Comparison of ENCODE assay signal across 8 mouse cellular contexts in genomic region chr10:42761901-42762669, GRCm38 (mm10). TPM values are rescaled to one million over a fixed set of nuclear protein-coding genes. Genes with fewer than 3 reads are reported as not detected.
DNase-seq lines count a peak whose midpoint lies in the region; ATAC-seq and TF ChIP-seq lines count a peak whose summit lies in the region.

No protein-coding gene starts in this region.

- H3K9ac ChIP-seq in intestine, postnatal 0 days (ENCODE audit: low read depth, low read length): peak overlapping the region; percentile 97
- peak overlapping the region; percentile 93 for H3K9ac ChIP-seq in liver, embryonic 12.5 days

- no peaks in the 10 kb centered on the region for H3K36me3 ChIP-seq in intestine, postnatal 0 days (ENCODE audit: control insufficient read depth, insufficient read depth)
- no peaks in the 10 kb centered on the region for H3K36me3 ChIP-seq in liver, embryonic 12.5 days
- H3K36me3 ChIP-seq in myocyte (ENCODE audit: control insufficient read depth, insufficient read depth): no peaks in the 10 kb centered on the region

- DNase-seq in urinary bladder, postnatal 14 days (ENCODE audit: low spot score): peak; percentile 35
- no peak for DNase-seq in urinary bladder, postnatal 10 days (ENCODE audit: low spot score)
- peak; percentile 68 for DNase-seq in embryo, embryonic 10.5 days (ENCODE audit: low spot score)
- peak; percentile 34 to 60 for DNase-seq in heart, adult 18-20 months
- peak; percentile 66 for DNase-seq in testis, postnatal 10 days (ENCODE audit: low spot score)

- H3K27me3 ChIP-seq in intestine, postnatal 0 days (replicated peaks; ENCODE audit: control insufficient read depth, insufficient read depth, low read length): no peaks in the 10 kb centered on the region
- H3K27me3 ChIP-seq in liver, embryonic 12.5 days (replicated peaks): no peaks in the 10 kb centered on the region
- H3K27me3 ChIP-seq in myocyte (ENCODE audit: control insufficient read depth, insufficient read depth, insufficient read length): no peaks in the 10 kb centered on the region

- H3ac ChIP-seq in myocyte (ENCODE audit: control insufficient read depth, insufficient read length): peak overlapping the region; percentile 67

- no peak for TF ChIP-seq POLR2A in myocyte (IDR thresholded peaks at IDR 0.05; ENCODE audit: insufficient read length, low read depth)

- peak; percentile 70; the same call in 1 of the 2 replicates for ATAC-seq in intestine, postnatal 0 days
- ATAC-seq in liver, embryonic 12.5 days: peak; percentile 72

- under 1% methylated on average over 48 of the region's 66 CpGs for WGBS in intestine, postnatal 0 days
- under 1% methylated on average over 66 of the region's 66 CpGs for WGBS in liver, embryonic 12.5 days (ENCODE audit: insufficient replicate concordance)

- no peak for TF ChIP-seq CTCF in intestine, postnatal 0 days (IDR thresholded peaks at IDR 0.05; ENCODE audit: low read depth)

- no peaks in the 10 kb centered on the region for H3K9me3 ChIP-seq in intestine, postnatal 0 days (ENCODE audit: control insufficient read depth)
- no peaks in the 10 kb centered on the region for H3K9me3 ChIP-seq in liver, embryonic 12.5 days (replicated peaks)

- H3K27ac ChIP-seq in intestine, postnatal 0 days (ENCODE audit: low read depth, low read length): peak overlapping the region; percentile 92
- peak overlapping the region; percentile 82 for H3K27ac ChIP-seq in liver, embryonic 12.5 days

- peak overlapping the region; percentile 96 for H3K4me3 ChIP-seq in intestine, postnatal 0 days (ENCODE audit: low read depth, low read length)
- peak overlapping the region; percentile 98 for H3K4me3 ChIP-seq in liver, embryonic 12.5 days
- peak overlapping the region; percentile 70 for H3K4me3 ChIP-seq in myocyte

- peaks cover 55% of the 10 kb centered on the region for H3K79me2 ChIP-seq in myocyte (ENCODE audit: control insufficient read depth, insufficient read depth)

- H3K4me2 ChIP-seq in intestine, postnatal 0 days (replicated peaks; ENCODE audit: low read depth): peak overlapping the region; percentile 79
- H3K4me2 ChIP-seq in liver, embryonic 12.5 days: peak overlapping the region; percentile 82
- H3K4me2 ChIP-seq in myocyte (ENCODE audit: low read depth): peak overlapping the region; percentile 79

- 0 out of 2 replicates have a peak, but pooled peaks cover 2% of the 10 kb centered on the region for H3K4me1 ChIP-seq in intestine, postnatal 0 days (replicated peaks; ENCODE audit: control insufficient read depth, insufficient read depth, low read length)
- peaks cover 48% of the 10 kb centered on the region for H3K4me1 ChIP-seq in liver, embryonic 12.5 days

TF ChIP-seq in myocyte, 11 proteins besides CTCF, POLR2A, EP300 and RAD21:
- TF ChIP-seq MAX (IDR thresholded peaks at IDR 0.05; ENCODE audit: low read depth): no peak
- TF ChIP-seq MYOD1 (IDR thresholded peaks at IDR 0.05; ENCODE audit: control insufficient read depth in 1 of 3, insufficient read length in 2 of 3, low read depth in 2 of 3): no peak
- no peak for TF ChIP-seq TCF3 (IDR thresholded peaks at IDR 0.05; ENCODE audit: insufficient read length, low read depth)
- TF ChIP-seq MYOG (IDR thresholded peaks at IDR 0.05; ENCODE audit: control insufficient read depth in 1 of 3, insufficient read depth in 1 of 3, insufficient read length in 2 of 3, low read depth in 2 of 3): no peak
- no peak for TF ChIP-seq TCF12 (IDR thresholded peaks at IDR 0.05; ENCODE audit: insufficient read depth, poor library complexity, severe bottlenecking)
- TF ChIP-seq E2F4 (IDR thresholded peaks at IDR 0.05; ENCODE audit: insufficient read depth): no peak
- TF ChIP-seq POLR2AphosphoS2 (IDR thresholded peaks at IDR 0.05; ENCODE audit: insufficient read length, low read depth): no peak
- TF ChIP-seq SRF (IDR thresholded peaks at IDR 0.05; ENCODE audit: control insufficient read depth, insufficient read length, low read depth): no peak
- TF ChIP-seq REST (IDR thresholded peaks at IDR 0.05; ENCODE audit: insufficient read depth, insufficient read length): no peak
- TF ChIP-seq USF1 (IDR thresholded peaks at IDR 0.05; ENCODE audit: low read depth): no peak
- no peak for TF ChIP-seq CEBPB (IDR thresholded peaks at IDR 0.05; ENCODE audit: insufficient read depth, poor library complexity, severe bottlenecking)

RNA-seq across cellular contexts. Expression of gene Sec63, which starts 0.8 kb away (rescaled TPM):
- 10 to 100 TPM; 29.5 to 37.7 TPM for total RNA-seq in heart, adult 18-20 months (2021)
- polyA plus RNA-seq in intestine, postnatal 0 days (2015; fragmentation: Nextera tagmentation; extraction: Ambion mirVana): 17.2 and 22.3 TPM in 2 replicates
- polyA plus RNA-seq in liver, embryonic 12.5 days (2016; fragmentation: Nextera tagmentation; extraction: Ambion mirVana): 13.1 TPM in 2 replicates
- 22.7 TPM for polyA plus RNA-seq in myocyte (2012; fragmentation: generic; extraction: Trizol)
